Mouse (Mus musculus): Measurements from ENCODE around the gene Ptprh.
"Not testable (repeated sequence)": the region's sequence is repeated elsewhere in the genome, so short reads cannot be mapped to it uniquely, and the experiment has no call there.

Gene Ptprh

DNA sequence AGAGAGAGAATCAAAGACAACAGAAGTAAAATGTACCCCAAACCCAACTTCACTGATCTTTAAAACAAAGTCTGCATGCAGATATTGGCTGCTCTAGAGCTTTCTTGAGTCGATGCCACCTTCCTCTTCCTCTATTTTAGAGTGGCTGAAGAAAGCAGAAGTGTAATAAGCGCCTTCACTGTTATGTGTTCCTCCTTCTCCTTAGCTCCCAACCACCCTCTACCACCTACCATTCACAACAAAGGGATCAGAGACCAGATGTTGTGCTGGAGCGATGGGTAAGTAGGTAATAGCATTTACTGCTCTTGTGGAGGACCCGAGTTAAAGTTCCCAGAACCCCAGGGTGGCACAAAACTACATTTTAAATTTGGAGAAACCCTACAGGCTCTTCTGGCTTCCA lies 6.8 kb downstream of the Ptprh start:
- not testable (repeated sequence) for DNase-seq

DNA sequence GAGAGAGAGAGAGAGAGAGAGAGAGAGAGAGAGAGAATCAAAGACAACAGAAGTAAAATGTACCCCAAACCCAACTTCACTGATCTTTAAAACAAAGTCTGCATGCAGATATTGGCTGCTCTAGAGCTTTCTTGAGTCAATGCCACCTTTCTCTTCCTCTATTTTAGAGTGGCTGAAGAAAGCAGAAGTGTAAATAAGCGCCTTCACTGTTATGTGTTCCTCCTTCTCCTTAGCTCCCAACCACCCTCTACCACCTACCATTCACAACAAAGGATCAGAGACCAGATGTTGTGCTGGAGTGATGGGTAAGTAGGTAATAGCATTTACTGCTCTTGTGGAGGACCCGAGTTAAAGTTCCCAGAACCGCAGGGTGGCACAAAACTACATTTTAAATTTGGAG lies 22.4 kb downstream of the Ptprh start:
- not testable (repeated sequence) for DNase-seq

DNA sequence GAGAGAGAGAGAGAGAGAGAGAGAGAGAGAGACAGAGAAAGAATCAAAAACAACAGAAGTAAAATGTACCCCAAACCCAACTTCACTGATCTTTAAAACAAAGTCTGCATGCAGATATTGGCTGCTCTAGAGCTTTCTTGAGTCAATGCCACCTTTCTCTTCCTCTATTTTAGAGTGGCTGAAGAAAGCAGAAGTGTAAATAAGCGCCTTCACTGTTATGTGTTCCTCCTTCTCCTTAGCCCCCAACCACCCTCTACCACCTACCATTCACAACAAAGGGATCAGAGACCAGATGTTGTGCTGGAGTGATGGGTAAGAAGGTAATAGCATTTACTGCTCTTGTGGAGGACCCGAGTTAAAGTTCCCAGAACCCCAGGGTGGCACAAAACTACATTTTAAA lies 31.5 kb downstream of the Ptprh start:
- not testable (repeated sequence) for DNase-seq

DNA sequence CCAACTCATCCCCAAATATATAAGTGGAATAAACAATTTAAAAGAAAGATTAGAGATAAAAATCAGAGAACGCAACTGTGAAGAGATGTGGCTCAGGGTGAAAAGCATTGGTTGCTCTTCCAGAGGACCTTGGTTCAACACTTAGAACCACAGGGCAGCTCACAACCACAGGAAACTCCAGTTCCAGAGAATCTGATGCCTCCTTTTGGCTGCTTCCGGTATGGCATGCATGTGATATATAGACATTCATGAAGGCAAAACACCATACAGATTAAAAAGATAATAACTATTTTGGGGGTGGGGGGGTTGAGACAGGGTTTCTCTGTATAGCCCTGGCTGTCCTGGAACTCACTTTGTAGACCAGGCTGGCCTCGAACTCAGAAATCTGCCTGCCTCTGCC lies 41.2 kb downstream of the Ptprh start:
- DNase-seq = no peak

DNA sequence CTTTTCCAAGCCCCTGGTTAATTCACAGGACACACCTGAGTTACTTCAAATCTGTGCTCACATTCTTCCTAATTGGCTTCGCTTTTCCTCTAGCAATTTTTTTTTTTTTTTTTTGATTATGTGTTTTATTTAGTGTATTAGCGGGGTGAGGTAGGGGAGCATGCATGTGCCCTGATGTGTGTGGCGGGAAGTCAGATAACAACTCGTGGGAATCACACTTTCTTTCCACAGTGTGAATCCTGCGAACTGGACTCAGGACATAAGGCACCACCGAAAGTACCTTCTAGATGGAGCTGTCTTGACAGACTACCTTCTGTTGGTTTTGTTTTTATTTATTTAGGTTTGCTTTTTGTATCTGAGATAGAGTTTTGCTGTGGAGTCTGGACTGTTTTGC lies 46.7 kb downstream of the Ptprh start:
- no peak for DNase-seq

DNA sequence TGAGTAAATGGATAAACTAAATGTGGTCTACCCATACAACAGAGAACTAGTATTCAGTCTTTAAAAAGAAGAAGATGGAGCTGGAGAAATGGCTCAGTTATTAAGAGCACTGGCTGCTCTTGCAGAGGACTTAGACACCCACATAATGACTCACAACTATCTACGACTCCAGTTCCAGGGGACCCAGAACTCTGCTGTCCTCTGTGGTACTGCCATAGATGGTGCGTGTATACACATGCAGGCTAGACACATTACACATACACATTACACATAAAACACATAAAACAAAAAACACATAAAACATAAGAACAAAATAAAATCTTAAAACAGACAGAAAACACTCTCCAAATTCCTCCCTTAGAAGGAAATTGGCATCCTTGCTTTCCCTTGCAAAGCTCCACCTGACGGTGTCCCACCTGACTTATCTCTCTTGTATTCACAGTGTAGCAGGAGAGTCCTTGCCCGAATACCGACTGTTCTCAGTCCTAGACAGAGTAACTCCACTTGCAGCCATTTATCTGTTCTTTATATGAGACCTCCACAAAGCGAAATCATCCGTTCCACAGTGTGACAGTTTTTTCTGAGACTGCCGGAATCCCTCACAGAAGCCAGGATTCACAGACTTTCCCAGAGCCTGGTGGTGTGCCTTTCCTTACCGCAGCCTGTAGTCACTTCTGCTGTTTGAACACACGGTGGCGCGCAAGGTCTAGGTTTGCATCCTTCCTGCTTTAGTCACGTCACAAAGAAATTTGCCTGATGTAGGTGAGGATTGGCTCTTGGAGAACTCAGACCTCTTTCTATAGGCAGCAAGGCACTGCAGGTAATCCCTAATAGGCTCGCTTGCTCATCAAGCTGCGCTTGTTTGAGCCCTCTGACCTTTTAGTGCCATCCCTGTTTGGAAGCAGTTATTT lies 47.3 kb downstream of the Ptprh start:
- DNase-seq = peak; percentile 85 to 87

DNA sequence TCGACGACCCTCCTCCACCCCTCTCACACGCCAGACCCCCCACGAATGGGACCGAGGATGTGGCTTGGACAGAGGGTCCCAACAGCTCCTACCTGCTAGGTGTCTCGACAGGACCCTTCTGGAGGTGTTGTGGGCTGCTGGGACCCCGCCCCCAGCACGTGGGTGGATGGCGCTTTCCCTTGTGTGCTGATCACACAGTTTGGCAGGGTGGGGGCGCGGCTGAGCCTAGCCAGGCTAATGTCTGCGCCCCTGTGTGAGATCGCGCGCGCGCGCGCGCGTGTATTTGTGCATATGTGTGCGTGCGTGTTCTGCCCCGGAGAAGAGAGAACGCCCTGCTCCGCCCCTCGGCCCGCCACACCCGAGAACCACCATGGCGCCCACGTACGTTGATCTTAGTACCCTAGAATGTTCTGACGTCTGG lies 56.6 kb downstream of the Ptprh start, which contains the start of gene Syt5:
Gene Syt5 (minus strand): TSS at position 321 of the 421 bp plus-strand sequence.
- DNase-seq = peak; percentile 37 to 46

DNA sequence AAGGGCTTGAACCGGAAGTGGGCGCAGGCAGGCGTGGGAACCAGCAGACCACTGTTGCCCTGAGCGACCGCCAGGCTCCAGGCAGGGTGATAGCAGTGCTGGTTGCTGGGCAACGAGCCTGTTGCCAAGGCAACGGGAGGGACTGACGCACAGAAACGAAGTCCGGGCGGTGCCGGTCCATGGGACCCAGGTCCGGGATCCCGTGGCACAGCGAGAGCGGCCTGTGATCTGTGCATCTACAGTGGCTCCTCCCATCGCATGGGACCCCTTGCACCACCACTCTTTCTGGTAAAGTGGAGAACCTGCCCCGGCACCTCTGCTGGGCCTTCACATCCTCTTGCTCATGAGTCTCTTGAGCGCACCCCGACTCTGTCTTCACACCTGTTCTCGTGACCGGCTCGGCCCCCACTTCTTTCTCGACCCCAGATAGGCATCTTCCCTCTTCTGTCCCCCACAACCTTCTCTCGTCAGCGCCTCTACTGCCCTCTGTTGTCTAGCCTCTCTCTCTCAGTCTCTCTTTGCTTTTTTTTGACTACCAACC lies 57.2 kb downstream of the Ptprh start:
- DNase-seq = peak; percentile 87 to 88

DNA sequence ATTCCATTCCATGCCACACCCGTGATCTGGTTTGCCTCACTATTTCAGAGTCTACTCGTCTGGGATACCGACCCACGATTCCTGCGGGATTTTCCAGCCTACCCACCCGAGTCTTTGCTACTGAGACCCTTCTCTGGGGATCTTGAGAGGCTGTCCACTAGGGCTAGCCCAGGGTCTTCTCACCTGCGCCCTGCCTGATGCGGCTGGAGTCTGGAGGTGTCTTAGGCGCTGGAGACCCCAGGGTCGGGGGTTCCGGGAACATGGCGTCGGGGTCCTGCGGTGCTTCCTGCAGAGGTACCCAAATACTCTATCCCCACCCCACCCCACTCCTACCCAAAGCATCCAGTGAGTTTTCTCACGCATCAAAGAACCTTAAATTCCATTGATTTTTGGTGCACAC lies 57.8 kb downstream of the Ptprh start:
- DNase-seq = no peak

DNA sequence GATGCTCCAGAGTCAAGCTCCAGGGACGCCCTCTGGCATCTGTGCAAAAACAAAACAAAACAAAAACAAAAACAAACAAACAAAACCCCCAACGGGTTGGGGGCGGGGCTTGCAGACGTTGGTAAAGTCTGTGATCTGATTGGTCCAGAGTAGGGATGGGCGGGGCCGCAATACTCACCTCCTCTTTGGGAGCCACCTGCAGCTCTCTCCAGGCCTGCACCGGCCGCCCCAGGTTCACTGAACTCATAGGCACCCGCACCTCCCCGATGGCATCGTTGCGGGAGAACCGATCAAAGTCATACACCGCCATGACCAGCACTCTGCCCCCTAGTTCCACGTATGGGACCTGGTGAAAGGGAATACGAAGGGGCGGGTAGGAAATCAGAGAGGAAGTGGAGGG lies 61.8 kb downstream of the Ptprh start:
- DNase-seq = no peak

DNA sequence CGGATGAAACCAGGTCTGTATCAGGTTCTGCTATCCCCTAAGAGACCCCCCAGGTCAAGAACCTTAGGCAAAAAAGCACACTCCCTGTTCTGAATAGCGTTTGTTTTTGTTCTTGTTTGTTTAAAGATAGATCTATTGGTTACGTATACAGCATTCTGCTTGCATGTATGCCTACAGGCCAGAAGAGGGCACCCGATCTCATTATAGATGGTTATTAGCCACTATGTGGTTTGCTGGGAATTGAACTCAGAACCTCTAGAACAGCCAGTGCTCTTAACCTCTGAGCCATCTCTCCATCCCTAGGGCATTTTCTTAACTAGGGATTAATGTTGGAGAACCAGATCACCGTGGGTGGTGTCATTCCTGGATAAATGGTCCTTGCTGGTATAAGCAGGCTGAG lies 62.5 kb downstream of the Ptprh start:
- no peak for DNase-seq

DNA sequence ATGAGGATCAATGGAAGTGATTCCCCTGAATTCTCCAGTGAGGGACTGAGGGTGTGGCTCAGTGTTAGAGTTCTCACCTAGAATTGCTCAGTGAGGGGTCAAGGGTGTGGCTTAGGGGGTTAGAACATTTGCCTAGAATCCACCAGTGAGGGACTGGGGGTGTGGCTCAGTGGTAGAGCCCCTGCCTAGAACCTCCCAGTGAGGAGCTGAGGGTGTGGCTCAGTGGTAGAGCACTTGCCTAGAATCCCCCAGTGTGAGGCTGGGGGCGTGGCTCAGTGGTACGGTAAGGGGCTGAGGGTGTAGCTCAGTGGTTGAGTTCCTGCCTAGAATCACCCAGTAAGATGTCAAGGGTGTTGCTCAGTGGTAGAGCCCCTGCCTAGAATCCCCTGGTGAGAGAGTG lies 64.8 kb downstream of the Ptprh start:
- DNase-seq = no peak

DNA sequence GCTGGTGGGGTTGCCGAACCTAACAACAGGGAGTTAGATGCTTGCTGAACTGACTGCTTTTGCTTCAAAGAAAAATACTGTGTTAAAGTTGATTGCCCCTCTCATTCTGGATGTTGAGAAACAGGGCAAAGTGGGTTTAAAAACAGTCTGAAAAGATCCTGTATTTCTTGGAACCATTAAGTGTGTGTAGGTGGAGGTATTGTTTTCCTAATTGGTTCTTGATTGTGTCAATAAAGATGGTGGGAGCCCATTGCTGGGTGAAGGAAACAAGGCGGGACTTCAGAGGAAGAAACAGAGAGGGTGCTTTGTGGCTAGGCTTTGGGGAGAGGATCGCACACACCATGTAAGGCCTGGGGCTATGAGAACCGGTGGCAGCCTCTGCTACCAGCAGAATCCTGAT lies 66.7 kb downstream of the Ptprh start:
- DNase-seq = no peak

DNA sequence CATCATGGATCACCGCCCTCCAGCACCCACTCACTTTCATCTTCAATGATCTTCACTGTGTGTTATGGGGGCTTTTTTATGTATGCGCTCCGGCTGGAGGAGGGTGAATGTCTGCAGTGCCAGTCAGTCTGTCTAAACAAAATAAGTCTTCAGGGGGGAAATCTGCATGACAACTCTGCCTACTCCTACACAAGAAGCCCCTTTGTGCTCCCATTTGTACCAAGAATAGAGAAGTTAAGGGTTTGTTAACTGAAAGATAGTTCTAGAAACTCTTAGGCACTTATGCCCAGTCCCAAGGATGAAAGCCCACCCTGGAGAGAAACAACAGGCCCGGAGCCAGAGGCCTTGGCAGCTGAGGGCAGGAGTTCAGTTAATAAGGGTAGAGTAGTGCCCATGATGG lies 67.5 kb downstream of the Ptprh start:
- DNase-seq = no peak

DNA sequence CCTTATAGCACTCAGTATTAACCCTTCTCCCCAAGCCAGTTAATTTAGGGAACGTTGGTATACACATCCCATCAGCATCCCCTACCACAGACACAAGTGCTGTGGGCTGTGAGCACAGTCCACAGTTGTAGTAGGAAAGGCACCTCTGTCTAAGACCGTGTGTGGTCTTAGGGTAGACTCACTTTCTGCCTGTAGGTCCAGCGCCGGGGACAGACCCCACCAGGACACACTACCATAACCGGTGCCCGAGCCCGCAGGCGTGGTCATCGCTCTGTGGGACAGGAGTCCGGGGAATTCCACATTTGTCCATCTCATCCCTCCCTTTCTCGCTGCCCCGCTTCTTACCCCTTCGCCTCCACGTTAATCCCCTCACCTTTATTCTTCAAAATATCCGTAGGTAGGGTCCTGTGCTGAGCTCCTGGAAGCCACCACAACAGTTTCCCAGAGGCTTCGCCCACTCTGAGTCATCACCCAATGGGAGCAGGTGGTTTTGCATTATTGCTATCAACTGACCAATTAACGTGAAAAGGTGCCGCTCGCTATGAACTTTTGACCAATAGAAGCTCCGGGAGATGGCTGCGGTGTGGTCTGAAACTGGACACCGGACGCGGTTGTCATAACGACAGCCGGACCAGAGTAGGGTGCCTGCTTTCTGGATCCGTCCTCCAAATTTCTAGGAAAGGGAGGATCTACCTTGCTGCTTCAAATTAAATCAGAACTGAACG lies 71.7 kb downstream of the Ptprh start, which contains the start of gene Dnaaf3:
Gene Dnaaf3 (minus strand): TSS at position 449 of the 725 bp plus-strand sequence.
- no peak for DNase-seq

DNA sequence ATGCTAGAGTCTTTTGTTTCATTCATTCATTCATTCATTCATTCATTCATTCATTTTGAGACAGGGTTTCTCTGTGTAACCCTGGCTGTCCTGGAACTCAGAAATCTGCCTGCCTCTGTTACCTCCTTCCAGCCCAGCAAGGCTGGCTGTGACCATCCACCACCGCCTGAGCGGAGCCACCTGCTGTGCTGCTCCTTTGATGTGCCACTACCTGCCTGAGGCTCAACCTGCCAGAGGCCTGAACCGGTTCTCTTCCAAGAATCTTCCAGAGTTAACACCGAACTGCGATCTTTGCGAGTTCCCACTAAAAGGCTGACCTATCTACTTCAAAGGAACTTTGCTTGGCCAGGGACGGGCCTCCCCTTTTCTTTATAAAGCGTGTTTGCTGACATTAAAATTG lies 73.7 kb downstream of the Ptprh start:
- DNase-seq = not testable (repeated sequence)

DNA sequence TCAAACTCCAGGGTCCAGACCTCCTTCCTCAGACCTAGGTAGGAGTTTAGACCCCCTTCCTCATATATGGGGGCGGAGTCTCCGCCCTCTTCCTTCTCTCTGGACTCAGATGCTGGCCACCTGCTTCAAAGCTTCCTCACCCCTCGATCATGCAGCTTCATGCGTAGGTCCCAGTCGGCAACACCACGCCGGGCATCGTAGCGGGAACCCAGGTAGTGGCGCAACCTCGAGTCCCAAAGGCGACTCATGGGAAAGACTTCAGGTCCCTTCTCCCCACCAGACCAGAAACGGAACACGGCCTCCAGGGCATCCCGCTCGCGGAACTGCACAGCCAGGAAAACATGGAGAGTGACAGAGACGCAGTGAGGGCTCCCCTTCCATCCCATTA lies 76.5 kb downstream of the Ptprh start:
- DNase-seq = no peak

DNA sequence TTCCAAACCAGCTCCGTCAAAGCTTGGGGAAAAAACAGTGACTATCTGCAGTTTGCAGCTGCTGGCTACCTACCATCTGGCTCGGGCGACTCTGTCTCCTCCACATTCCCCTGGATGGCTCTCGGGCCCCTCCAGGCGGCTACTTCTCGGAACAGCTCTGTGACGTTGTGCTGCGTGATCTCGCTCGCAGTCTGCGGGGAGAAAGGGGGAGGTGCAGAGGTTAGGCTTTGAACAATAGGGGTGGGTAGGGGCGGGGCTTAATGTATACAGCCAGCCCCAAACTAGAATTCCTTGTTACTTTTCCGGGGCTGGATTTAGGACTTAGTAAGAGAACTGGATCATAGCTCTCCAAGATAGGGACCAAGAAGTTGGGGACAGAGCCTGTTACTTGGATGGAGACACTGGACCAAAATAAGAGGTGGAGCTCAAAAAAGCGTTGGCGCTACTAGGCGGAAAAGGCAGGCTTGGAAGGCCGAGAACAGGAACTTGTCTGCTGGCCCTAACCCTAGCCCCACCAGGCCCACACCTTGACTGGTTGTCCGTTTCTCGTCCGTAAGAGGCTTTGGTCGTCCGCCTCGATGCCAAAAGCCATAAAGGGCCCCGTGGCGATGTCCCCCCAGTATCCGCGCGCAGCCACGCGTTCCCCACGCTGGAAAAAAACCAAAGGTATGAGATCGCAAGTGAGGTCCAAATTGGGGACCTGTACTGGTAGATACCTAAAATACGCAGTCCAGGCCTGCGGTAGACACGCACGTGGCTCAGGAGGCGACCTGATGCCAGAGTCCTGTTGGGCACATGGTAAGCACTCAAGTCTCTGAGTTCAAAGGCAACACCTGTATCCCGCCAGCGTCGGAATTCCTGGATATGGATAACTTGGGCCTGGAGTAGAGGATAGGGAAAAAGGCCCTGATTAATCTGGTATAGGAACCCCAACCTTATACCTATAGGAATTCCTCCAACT lies 77.2 kb downstream of the Ptprh start:
- peak; percentile 67 to 80 for DNase-seq

DNA sequence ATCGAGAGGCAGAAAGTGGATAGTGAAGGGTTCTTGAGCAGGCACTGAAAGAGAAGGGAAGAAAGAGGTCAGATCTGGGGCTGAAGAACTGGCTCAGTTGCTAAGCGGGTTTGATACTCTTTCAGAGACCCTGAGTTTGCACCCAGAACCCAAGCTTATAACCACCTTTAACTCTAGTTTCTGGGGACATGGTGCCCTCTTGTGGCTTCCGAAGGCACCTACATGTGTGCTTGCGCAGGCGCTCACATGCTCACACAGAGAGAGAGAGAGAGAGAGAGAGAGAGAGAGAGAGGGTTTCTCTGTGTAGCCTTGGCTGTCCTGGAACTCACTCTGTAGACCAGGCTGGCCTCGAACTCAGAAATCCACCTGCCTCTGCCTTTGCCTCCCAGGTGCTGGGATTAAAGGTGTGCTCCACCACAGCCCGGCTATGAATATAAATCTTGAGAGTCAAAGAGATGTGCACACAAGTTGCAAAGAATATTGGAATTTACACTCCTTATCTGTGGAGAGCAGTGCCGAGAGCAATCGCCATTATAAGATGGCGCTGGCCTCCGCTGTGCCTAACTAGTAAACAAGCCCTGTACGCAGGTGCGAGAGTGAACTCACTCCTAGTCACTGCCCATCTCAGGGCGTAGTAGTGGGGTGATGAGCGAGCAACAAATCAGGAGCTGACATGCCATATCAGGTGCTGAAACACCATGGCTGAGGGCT lies 79.5 kb downstream of the Ptprh start, which contains the start of gene Tnni3:
Gene Tnni3 (minus strand): TSS at position 18 of the 711 bp plus-strand sequence.
- peak; percentile 42 to 54 for DNase-seq

DNA sequence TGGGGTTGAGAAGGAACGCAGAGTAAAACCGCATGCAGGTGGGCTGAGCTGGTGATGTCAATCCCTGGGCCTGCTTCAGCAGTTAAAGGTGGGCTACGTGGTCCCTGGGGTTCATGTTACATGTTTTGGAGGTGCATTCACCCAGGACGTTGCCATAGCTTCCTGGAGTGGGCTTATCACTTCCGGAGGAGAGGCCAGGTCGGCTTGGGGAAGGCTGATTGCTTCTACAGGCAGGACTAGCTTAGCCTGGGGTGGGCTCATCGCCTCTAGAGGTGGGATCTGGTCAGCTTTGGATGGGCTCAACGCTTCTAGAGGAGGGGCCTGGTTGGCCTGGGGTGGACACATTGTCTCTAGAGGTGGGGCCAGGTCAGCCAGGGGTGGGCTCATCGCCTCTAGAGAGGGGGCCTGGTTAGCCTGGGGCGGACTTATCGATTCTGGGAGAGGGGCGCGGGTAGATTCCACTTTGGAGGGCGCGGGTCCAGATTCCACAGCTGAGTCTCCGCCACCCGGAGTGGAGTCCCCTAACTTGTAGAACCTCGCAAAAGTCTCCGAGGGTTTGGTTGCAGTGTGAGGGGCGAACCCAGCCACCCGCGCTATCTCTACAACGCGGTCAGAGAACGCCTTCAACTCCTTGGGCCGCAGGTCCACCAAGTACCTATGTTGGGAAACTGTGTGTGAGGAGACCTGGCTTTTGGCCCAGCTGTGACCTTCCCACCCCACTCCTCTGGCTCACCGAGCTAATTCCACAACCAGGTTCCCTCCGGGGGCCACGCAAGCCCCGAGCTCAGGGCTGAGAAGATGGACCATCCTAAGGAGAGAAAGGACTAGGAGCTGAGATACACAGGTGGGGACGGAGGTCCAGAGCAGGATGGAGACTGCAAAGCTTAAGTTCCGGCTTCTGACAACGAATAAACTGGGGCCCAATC lies 80.4 kb downstream of the Ptprh start:
- DNase-seq = no peak

DNA sequence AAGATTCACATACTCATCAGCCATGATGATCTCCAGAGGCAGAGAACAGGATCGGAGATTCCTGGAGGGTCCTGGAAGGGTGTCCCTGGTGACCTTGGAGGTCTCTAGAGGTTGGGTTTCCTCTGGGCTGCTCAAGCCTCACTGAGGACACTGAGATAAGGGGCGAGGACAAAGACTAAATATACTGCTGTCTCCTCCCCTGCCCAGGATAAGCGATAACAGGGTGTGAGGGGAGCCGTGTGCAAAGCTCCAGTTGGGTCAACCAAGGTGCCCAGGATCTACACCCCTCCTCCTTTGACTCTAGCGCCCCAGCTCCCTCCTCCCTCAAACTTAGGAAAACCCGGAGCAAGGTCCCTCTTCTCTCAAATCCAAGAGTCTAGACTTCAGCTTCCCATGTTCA lies 81.5 kb downstream of the Ptprh start:
- no peak for DNase-seq
